ENCODE assay signal across 8 mouse cellular contexts in the genomic region with DNA sequence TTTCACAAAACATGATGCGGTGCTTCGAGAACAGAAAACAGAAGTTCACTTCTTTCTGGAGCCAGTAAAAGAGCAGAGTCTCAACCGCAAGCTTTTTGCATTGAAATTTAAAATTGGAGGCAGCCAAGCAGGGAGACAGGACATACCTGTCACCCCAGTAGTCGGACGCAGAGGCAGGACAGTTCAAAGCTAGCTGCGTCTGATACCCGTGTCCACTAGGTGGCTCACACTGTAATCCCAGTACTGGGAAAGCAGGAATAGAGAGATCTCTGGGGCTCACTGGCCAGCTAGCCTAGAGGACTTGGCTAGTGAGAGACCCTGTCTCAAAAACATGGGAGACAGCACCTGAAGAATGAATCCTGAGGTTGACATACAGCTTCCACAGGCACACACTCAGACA.
DNase-seq lines count a peak whose midpoint lies in the region; ATAC-seq and TF ChIP-seq lines count a peak whose summit lies in the region.

No protein-coding gene starts in this region.

- TF ChIP-seq POLR2A in testis, adult 2 months (IDR thresholded peaks at IDR 0.05; ENCODE audit: control insufficient read depth, low read depth, low read length) = no peak

- no peaks in the 10 kb centered on the region for H3K27me3 ChIP-seq in intestine, postnatal 0 days (replicated peaks; ENCODE audit: control insufficient read depth, insufficient read depth, low read length)
- H3K27me3 ChIP-seq in intestine, embryonic 16.5 days (replicated peaks; ENCODE audit: control insufficient read depth, insufficient read depth, low read length) = no peaks in the 10 kb centered on the region
- H3K27me3 ChIP-seq in testis, adult 2 months (ENCODE audit: control insufficient read depth, insufficient read depth, low read length) = no peaks in the 10 kb centered on the region

- WGBS in intestine, postnatal 0 days = 83% methylated on average over 7 of the region's 7 CpGs
- 86% methylated on average over 7 of the region's 7 CpGs for WGBS in intestine, embryonic 16.5 days

- H3K9me3 ChIP-seq in intestine, postnatal 0 days (ENCODE audit: control insufficient read depth) = no peaks in the 10 kb centered on the region
- no peaks in the 10 kb centered on the region for H3K9me3 ChIP-seq in intestine, embryonic 16.5 days (ENCODE audit: control insufficient read depth, low read length)

- H3K4me2 ChIP-seq in intestine, postnatal 0 days (replicated peaks; ENCODE audit: low read depth) = no peak overlapping the region
- H3K4me2 ChIP-seq in intestine, embryonic 16.5 days (ENCODE audit: low read depth, low read length) = no peak overlapping the region

- no peak overlapping the region for H3K9ac ChIP-seq in intestine, postnatal 0 days (ENCODE audit: low read depth, low read length)
- no peak overlapping the region for H3K9ac ChIP-seq in intestine, embryonic 16.5 days (ENCODE audit: low read depth, low read length)

- ATAC-seq in intestine, postnatal 0 days = no peak
- ATAC-seq in intestine, embryonic 16.5 days = no peak
- no peak for ATAC-seq in activated CD4-positive, CD25-positive, alpha-beta regulatory T cell, adult 4 months

- H3K36me3 ChIP-seq in intestine, postnatal 0 days (ENCODE audit: control insufficient read depth, insufficient read depth) = no peaks in the 10 kb centered on the region
- H3K36me3 ChIP-seq in intestine, embryonic 16.5 days (ENCODE audit: control insufficient read depth, insufficient read depth, low read length) = no peaks in the 10 kb centered on the region
- H3K36me3 ChIP-seq in testis, adult 2 months (ENCODE audit: control insufficient read depth, insufficient read depth, low read length) = no peaks in the 10 kb centered on the region

- H3K27ac ChIP-seq in intestine, postnatal 0 days (ENCODE audit: low read depth, low read length) = no peak overlapping the region
- no peak overlapping the region for H3K27ac ChIP-seq in intestine, embryonic 16.5 days (ENCODE audit: low read length)
- H3K27ac ChIP-seq in testis, adult 2 months (ENCODE audit: control insufficient read depth, insufficient read depth, low read depth, low read length) = no peak overlapping the region

- H3K4me3 ChIP-seq in intestine, postnatal 0 days (ENCODE audit: low read depth, low read length) = no peak overlapping the region
- H3K4me3 ChIP-seq in intestine, embryonic 16.5 days (ENCODE audit: low read length) = no peak overlapping the region
- no peak overlapping the region for H3K4me3 ChIP-seq in testis, adult 2 months (ENCODE audit: control insufficient read depth, low read depth, low read length)

- H3K4me1 ChIP-seq in intestine, postnatal 0 days (replicated peaks; ENCODE audit: control insufficient read depth, insufficient read depth, low read length) = no peaks in the 10 kb centered on the region
- H3K4me1 ChIP-seq in intestine, embryonic 16.5 days (ENCODE audit: control insufficient read depth, insufficient read depth, low read length) = 0 out of 2 replicates have a peak, but pooled peaks cover 10% of the 10 kb centered on the region
- peaks cover 2% of the 10 kb centered on the region for H3K4me1 ChIP-seq in testis, adult 2 months (ENCODE audit: control insufficient read depth, insufficient read depth, low read length)

- no peak for DNase-seq in testis, postnatal 10 days (ENCODE audit: low spot score)
- DNase-seq in brain, adult 2 months (ENCODE audit: low read depth, low spot score) = peak; percentile 57
- peak; percentile 15 for DNase-seq in thymus, postnatal 25 days
- DNase-seq in natural killer cell, adult 2 months (ENCODE audit: low spot score in 2 of 2) = no peak

- TF ChIP-seq CTCF in intestine, postnatal 0 days (IDR thresholded peaks at IDR 0.05; ENCODE audit: low read depth) = peak; percentile 64
- TF ChIP-seq CTCF in testis, adult 2 months (IDR thresholded peaks at IDR 0.05; ENCODE audit: control insufficient read depth, insufficient read depth, insufficient replicate concordance, low read depth, low read length) = peak; percentile 32; the same call in 1 of the 2 replicates

Comparison
In these comparisons a context has a peak if more than half of its experiments do, and no peak if none do; other contexts are left out.
1. DNase-seq: peak in brain, adult 2 months (single experiment) and thymus, postnatal 25 days (single experiment); none in testis, postnatal 10 days (single experiment) and natural killer cell, adult 2 months (0 of 2).